Mouse (Mus musculus) liver, adult (tissue): Measurements from ENCODE around the gene Spata32.

ENCODE experiments used
- GATA4 ChIP-seq: IDR thresholded peaks from 2 replicates; pipeline ENCODE4 v1.6.1; 2014; ENCODE audit warnings: mild to moderate bottlenecking, low read length; ENCODE audit not compliant: insufficient replicate concordance

Spata32 gene

DNA sequence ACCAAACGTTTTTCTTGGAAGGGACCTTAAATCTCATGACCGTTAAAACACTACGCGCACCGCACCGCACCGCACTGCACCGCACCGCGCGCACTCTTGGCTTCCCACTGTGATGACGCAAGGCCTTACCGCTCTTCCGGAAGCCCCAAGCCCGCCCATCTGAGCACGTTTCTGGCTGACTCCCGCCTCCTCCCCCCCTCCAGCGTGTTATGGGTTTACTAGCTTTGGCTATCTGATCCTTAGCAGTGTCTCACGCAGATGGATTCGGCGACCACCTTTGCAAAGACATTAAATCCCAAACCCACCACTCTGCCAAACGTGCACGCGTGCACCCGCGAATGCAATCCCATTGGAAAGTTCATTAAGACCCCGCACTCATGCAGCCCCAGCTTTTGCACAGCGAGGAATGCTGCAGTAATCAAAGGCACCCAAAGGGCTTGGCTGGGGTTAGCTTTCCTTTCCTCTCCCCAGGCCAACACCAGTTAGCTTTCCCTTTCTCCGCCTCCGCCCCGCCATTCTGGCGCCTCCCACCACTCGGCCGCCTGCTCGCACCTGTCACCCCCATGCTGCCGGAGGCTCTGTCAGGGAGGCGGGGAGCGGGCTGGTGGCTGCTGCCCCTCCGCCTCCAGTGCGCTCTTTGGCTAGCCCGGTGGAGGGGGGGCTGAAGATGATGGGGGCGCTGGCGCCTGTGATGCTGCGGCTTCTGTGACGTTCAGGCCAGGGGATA lies at the start of gene Spata32:
TSS of gene Spata32 (minus strand) at position 643 of the 727 bp plus-strand sequence.
- no peak for TF ChIP-seq GATA4

DNA sequence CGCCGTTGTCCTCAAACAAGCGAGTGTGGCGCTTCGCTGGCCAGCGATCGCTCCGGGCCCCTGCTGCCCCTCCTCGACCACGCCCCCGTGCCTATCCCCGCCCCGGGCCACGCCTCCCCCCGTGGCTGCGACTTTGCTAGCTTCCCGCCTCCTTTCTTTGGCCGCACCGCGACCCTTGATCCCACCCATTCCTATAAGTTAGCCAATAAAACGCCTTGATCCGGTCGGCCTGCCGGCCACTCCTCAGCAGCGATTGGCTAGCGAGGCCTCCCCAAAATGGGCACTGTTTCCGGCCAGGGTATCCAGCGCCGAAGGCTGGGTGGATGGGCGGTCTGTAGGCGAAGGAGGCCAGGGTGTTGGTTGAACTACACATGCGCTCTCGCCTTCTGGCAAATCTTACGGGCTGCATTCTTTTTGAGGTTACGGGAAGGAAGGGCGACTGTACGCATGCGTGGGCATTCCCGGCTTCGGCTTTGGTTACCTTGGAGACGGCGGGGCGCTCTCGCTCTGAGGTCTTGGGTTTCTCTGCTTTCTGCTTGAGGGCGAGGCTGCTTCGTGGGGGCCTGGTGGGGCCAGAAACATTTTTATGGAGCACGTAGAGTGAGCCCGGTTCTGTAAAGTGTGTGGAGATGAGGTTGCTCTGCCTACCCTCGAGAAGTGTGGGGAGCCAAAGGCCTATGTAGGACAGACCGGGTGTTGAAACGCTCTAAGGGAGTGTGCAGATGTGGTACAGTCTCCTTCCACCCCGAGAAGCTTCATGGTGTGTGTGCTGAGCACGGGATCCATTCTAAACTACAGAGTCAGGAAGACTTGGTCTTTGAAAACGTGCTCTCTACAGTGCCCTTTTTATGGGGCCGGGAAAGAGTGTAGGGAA lies 49.4 kb upstream of the Spata32 start, which contains the start of gene Map3k14:
TSS of gene Map3k14 (minus strand) at position 127 of the 874 bp plus-strand sequence.
- peak; percentile 47; the same call in 1 of the 2 replicates for TF ChIP-seq GATA4

DNA sequence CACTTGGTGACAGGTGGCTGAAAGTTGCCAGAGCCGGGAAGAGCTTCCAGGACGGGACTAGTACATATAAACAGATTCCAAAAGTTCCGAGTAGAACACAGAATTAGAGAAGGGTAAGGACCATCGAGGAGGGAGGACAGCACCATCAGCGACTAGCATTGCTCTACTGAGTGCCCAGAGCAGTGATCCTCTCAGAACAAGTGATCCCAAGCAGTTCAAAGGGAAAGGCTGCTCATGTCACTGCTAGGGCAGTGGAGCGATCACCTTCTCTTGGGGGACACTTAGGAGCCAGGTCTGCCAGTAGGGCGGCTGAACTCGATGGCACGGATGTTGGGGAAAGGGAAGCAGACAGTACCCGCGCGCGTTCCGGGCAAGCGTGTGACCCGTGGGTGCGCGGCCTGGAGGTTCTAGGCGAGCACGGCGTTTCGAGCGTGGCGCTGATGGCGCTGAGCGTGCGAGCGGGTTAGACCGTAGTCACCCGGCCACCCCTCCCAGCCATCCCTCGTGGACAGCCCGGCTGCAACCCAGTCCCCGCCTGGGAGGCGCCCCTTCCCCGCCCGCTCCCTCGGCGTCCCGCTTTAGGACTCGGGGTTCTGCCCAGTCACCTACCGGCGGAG lies 48.6 kb upstream of the Spata32 start:
- no peak for TF ChIP-seq GATA4

DNA sequence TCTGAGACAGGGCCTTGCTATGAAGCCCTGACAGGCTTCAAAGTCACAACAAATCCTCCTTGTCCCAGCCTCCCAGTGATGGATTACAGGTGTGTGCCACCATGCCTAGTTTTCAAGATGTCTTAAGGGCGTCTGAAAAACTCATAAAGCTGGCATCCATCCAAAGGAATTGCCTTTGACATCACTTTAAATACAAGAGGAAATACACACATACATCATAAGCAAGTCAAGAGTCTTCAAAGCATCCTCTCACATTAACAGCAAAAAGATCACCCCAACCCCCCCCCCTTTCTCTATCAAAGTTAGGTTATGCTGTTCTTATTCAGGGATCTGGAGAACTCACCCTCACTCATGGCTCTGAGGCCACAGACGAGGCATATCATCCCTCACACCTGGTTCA lies 47.6 kb upstream of the Spata32 start:
- TF ChIP-seq GATA4: no peak

DNA sequence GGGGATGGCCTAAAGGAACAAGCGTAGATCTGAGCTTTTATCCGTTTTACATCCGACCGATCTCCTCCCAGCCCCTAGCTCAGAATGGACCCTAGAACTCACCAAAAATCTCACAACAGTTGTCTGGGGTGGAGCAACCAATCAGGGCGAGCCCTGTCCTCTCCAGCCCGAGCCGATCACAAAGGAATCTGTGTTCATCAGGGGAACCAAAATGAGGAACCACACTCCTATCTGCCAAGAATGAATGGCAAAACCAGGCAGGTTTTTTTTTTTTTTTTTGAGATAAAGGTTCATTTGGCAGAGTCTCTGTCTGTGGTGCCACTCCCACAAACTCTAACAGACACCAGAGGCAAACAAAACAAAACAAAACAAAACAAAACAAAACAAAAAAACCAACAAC lies 47.0 kb upstream of the Spata32 start:
- no peak for TF ChIP-seq GATA4

DNA sequence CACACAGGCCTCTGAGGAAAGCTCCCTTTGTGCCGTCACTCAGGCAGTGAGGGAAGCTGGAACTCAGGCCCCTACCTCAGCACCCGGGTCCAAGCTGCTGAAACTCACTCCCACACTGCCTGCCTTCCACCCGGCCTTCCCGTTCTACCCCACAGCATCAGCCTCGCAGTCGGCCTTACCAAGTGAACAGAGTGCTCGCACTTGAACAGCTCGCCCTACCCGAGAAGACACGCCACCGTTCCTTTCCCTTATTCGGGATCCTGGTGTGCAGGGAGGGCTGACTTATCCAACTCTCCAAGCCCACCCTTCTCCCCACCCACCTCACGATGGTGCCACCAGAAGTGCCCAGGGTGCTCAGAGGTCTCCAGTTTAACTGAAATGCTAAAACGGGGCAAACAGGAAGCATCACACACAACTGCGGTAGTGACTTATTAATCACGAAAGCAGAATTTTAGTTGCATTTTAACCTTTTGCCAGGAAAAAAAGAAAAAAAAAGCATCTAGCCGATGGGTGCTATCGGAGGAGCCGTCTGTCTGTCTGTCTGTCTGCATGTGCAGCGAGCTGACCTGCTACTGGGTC lies 46.3 kb upstream of the Spata32 start:
- no peak for TF ChIP-seq GATA4

DNA sequence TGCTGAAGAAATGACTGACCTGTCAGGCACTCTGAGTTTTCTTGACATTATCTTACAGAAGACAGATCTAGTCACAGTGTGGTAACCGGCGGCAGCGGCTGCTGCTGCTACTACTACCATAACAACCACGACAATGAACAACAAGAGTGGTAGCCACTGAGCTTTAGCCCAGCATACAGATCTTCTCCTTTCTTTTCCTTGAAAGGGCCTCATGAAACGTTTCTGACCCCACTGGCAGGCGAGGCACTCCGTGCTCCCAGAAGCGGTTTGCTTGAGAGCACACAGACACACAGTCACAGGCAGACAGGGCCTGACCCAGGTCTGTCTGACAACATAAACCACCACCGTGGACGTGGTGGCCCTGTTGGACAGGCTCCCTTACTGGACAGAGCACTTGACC lies 45.3 kb upstream of the Spata32 start:
- no peak for TF ChIP-seq GATA4

DNA sequence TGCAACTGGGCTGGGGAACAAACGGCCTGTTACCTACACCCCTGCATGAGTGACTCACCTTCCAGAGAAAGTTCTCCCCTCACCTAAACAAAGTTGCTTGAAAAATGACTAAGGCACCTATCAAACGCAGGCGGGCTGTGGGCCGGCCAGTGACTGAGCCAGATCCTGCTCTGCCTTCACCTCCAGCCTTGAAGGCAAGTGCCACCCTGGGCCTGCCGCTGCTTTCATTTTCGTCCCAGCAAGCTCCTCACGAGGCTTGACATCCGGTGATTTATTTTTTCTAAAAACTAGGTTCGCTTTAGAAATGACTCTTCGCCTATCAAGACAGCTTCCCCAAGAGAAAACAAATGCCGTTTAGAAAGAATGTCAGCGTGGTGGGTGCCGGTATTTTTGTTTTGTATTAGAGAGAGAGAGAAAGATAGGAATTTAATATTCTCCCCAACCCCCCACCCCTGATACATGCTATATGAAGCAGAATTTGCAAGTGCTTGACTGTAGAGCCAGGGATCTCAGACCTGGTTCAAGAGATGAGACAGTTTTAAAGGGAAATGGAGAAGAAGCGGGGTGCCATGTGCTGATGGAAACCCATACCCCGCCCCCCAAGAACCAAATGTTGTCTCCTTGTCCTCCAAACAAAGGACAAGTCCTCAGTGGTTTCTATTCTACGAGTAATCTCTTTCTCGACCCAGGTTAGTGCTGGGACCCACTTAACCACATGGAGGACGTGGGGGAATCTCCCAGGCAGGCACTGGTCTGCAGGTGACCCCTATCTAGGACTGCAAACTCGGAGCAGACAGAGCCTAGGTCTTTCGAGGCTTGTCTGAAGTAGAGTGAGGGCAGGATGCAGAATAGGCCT lies 44.4 kb upstream of the Spata32 start:
- TF ChIP-seq GATA4: no peak

DNA sequence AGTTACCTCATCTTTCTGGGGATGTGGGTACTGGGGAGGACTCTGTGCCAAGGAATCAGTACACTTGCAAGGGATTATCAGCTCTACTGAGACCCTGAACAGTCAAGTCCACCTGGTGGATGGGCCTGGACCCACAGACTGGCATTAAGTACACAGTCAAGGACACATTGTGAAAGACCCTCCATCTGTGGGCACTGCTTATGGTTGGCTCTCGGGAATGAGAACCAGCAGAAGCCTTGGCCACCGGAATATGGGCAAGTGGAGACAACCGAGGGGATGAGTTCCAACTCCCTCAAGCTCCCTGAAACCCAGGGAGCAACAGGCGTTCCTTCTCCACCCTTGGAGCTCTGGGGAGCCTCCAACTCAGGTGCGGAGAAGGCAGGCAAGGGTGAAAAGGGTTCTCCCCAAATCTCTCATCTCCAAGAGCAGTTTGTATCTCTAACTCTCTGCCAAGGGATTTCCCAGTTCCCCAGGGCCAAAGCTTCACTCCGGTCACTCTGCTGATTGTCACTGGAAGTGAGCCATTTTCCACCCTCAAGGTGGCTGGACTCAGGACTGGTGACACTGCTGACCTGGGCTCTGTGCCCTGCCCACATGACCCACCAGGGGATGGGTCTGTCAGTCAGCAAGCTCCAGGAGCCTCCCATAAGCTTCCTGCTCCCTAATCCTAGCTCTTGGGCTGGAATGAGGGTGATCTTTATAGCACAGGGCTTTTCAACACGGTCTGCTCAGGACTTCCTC lies 43.6 kb upstream of the Spata32 start:
- TF ChIP-seq GATA4: no peak

DNA sequence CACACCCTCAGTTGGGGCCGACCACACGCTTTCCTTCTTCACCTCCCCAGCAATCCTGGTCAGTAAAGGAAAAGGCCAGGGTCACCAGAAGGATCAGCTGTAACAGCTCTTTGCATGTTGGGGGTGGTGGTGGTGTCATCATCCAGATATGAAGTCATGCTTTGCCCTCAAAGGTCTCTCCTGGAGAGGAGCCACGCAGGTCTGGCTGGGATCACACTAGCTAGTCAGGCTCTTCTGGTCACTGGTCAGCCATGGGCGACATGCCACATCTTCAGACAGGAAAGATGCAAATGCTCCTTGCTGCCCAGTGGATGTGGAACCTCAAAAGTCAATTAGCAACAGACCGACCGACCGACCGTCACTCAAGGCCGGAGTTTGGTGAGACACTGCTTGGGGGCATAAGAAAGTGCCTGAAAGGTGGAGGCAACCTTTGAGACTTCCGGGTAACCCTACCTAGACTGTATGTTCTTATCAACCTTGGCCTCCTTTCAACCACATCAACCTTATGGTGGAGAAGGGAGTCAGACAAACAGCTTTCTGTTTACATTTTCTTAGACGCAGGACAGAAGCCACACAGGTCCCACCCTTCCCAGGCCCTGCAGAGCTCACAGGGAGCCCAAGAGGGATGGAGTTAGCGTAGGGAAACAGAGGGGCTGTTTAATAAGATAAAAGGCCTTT lies 42.4 kb upstream of the Spata32 start:
- TF ChIP-seq GATA4: no peak

DNA sequence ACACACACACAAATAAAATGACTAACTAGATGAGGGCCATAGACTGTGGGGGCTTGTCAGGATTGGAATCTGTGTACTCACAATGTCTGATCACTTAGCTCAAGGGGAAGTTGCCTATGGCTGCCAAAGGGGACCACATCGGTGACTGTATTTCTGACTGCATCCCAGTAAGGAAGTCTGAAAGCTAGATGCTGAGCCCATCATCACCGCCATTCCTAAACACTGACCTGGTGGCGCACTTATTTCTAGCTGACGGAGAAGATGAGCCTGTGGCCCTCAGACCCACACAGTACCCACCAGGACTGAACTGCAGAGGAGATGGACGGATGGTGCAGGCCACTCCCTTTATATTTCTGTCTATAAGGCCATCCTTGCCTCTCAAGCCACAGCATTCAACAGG lies 41.8 kb upstream of the Spata32 start:
- no peak for TF ChIP-seq GATA4

DNA sequence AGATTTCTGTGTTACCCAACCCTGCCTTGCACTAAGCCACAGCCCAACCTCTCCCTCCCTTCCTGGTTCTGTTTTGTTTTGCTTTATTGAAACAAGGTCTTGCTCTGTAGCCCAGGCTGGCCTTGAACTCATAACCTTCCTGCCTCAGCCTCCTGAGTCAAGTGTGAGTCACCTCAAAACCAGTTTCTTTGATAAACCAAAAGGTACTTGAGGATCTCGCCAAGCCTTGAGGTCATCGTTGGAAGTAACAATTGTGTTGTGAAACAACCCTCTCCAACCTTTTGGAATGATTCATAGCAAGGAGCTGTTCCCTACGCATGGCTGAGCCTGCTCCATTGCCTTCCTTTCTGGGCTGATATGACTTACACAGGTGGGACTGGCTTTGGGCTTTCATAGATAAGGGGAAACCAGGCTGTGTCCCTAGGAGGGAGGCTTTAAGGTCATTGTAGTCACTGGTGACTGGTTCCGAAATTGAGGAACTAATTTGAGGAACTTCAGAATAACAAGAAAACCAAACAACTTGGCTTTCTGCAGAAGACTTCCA lies 39.8 kb upstream of the Spata32 start:
- TF ChIP-seq GATA4: no peak

DNA sequence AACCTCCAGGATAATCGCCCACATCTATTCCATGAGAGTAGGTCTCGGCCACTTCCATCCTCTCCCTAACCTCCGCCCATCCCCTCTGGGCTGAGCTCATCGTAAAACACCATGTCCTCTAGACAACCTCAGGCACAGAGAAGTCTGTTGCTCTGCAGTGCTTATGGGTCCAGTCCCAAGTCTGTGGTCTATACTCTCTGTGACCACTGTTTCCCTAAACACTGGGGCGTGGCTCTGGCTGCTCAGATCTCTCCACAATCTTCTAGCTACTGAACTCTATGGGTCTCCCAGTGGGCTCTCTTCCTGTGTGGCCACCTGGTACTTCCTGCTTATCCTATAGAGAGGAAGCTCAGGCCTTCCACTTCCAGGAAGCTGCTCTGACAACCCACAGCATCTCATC lies 35.4 kb upstream of the Spata32 start:
- TF ChIP-seq GATA4: no peak
